10 mouse cellular contexts compared by ENCODE assay signal in the genomic region with DNA sequence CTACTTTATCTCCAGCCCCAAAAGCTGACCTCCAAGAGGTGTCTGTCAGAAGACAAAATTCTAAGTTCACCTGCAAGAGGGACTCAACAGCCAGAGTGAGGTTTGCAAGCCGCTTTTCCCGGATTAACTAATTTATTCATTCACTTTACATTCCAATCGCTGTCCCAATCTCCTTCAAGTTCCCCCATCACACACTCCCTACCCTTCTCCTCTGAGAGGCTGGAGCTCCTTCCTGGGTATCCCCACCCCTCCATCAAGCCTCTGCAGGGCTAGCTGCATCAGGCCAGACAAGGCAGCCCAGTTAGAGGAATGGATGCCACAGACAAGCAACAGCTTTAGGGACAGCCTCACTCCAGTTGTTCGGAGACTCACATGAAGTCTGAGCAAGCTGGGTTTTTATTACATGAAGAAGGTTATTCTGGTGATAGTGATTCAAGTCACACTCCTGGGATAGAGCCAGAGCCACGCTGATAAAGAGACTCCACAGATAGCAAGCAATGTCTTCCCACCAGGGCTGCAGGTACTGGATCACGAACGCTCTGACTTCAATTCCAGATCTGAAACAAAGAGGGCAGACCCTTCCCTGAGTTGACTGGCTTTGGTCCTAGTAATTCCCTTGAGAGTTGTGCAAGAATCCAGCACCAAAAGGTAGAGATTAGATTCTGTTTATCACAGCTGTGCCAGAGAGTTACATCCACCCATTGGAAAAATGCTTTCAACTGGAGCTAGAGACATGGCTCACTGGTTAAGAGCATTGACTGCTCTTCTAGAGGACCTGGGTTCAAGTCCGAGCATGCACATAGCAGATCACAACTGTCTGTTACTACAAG.
"Had no signal": no experiment of that assay in that cellular context is flagged by ENCODE, and none has a peak within 500 bp of the region (broad histone marks: within the 10 kb centered on the region; RNA-seq: fewer than 3 reads in every experiment).

No protein-coding gene starts in this region.

- H3K27me3 ChIP-seq: limb, embryonic 13.5 days; liver, embryonic 13.5 days; midbrain, embryonic 12.5 days had no signal

- H3K4me3 ChIP-seq: limb, embryonic 13.5 days; liver, embryonic 13.5 days; midbrain, embryonic 12.5 days had no signal

- H3K36me3 ChIP-seq: limb, embryonic 13.5 days; liver, embryonic 13.5 days; midbrain, embryonic 12.5 days had no signal

- H3K9ac ChIP-seq: limb, embryonic 13.5 days; liver, embryonic 13.5 days; midbrain, embryonic 12.5 days had no signal

- H3K4me2 ChIP-seq: limb, embryonic 13.5 days; liver, embryonic 13.5 days; midbrain, embryonic 12.5 days had no signal

- H3K4me1 ChIP-seq: liver, embryonic 13.5 days had no signal

- H3K9me3 ChIP-seq: liver, embryonic 13.5 days; midbrain, embryonic 12.5 days had no signal

- DNase-seq: kidney, adult 9 months; kidney, postnatal 36 days; left cerebral cortex, postnatal 4 days; liver, embryonic 13.5 days; lung, adult 18-20 months; right cerebral cortex, postnatal 14 days; thymus, postnatal 4 days had no signal

- H3K27ac ChIP-seq: kidney, postnatal 0 days; limb, embryonic 13.5 days; liver, embryonic 13.5 days; midbrain, embryonic 12.5 days had no signal
